Mouse (Mus musculus) limb, embryonic 11.5 days (tissue): Measurements from ENCODE around the gene Tmem127. TPM values are rescaled to one million over a fixed set of nuclear protein-coding genes. Genes with fewer than 3 reads are reported as not detected.
A peak's percentile ranks its signal among the peaks of the same experiment; 100 is the strongest.
"Not testable (repeated sequence)": the region's sequence is repeated elsewhere in the genome, so short reads cannot be mapped to it uniquely, and the experiment has no call there.

ENCODE experiments used
- ATAC-seq: fragments of 200-750 bp; cut with Nextera tagmentation; 2 replicates; pipeline ENCODE4 v1.8.0; 2017; ENCODE audit warnings: low read depth; ENCODE audit not compliant: insufficient number of reproducible peaks, low FRiP score, low TSS enrichment
- DNase-seq: peaks from one replicate; pipeline ENCODE4 v3.0.0-alpha.2; 2015; ENCODE audit warnings: low spot score
- H3K27ac ChIP-seq: fragments of 300-500 bp; sonication (generic); replicated peaks from 2 replicates; pipeline ENCODE4 v1.5.1; 2014; ENCODE audit warnings: low read depth, mild to moderate bottlenecking, low read length
- H3K27me3 ChIP-seq: fragments of 300-500 bp; sonication (generic); 2 replicates; pipeline ENCODE4 v1.6.1; 2014; ENCODE audit warnings: mild to moderate bottlenecking, low read length, mixed read lengths; ENCODE audit not compliant: control insufficient read depth, insufficient read depth
- H3K36me3 ChIP-seq: fragments of 300-500 bp; sonication (generic); 2 replicates; pipeline ENCODE4 v1.6.1; 2014; ENCODE audit warnings: mild to moderate bottlenecking, low read length, moderate library complexity, mixed read lengths; ENCODE audit not compliant: control insufficient read depth, insufficient read depth
- H3K4me1 ChIP-seq: fragments of 300-500 bp; sonication (generic); 2 replicates; pipeline ENCODE4 v1.6.1; 2014; ENCODE audit warnings: low read length, mixed read lengths; ENCODE audit not compliant: control insufficient read depth, insufficient read depth
- H3K4me2 ChIP-seq: fragments of 300-500 bp; sonication (generic); 2 replicates; pipeline ENCODE4 v1.6.1; 2014; ENCODE audit warnings: low read depth, mild to moderate bottlenecking, moderate library complexity; ENCODE audit not compliant: severe bottlenecking
- H3K4me3 ChIP-seq: fragments of 300-500 bp; sonication (generic); 2 replicates; pipeline ENCODE4 v1.5.1; 2014; ENCODE audit warnings: low read depth, low read length
- H3K9ac ChIP-seq: fragments of 300-500 bp; sonication (generic); 2 replicates; pipeline ENCODE4 v1.6.1; 2014; ENCODE audit warnings: mild to moderate bottlenecking, low read length
- H3K9me3 ChIP-seq: fragments of 300-500 bp; sonication (generic); 2 replicates; pipeline ENCODE4 v1.6.1; 2016; ENCODE audit warnings: low read length; ENCODE audit not compliant: control insufficient read depth
- WGBS: fragments of 180-500 bp; shearing (Covaris S2); extraction: QIAGEN DNeasy Blood & Tissue Kit; methylation state at CpG from one replicate; pipeline ENCODE4 v1.1.7; 2014; 5-methylcytosine and 5-hydroxymethylcytosine counted together
- polyA plus RNA-seq: library from polyadenylated mRNA; unstranded; fragments of >200 nt; fragmentation: Nextera tagmentation; extraction: Ambion mirVana; gene quantifications from 2 replicates; pipeline ENCODE4 v1.2.1, GENCODE M21; 2014

Gene Tmem127
- 17.0 and 20.8 TPM in 2 replicates for polyA plus RNA-seq

- Histone ChIP-seq H3K36me3 (peaks cover 9% of the 10 kb centered on the region; the same call in 1 of the 2 replicates), H3K27me3 (no peaks in the 10 kb centered on the region), H3K9ac (peak within 1 kb of the TSS; percentile 66), H3K27ac (no peak within 1 kb of the TSS), H3K4me2 (peak within 1 kb of the TSS; percentile 97), H3K4me1 (0 out of 2 replicates have a peak, but pooled peaks cover 5% of the 10 kb centered on the region), H3K9me3 (no peaks in the 10 kb centered on the region), H3K4me3 (peak within 1 kb of the TSS; percentile 72)
- WGBS, result under 1% methylated on average over 49 of the region's 53 CpGs
- ATAC-seq (peak; percentile 98), DNase-seq (peak; percentile 98)
Observed at GRCm38 (mm10) chr2:127247592-127248333, at the start of gene Tmem127, which contains the start of gene Ciao1. Gene Tmem127, plus strand, starts transcription at chr2:127247908. Gene Ciao1, minus strand, starts transcription at chr2:127247816.

- peak; percentile 76 for DNase-seq
- peaks cover 5% of the 10 kb centered on the region; the same call in 1 of the 2 replicates for H3K36me3 ChIP-seq
- no peak overlapping the region for H3K9ac ChIP-seq
- ATAC-seq, result no peak
- 36% methylated on average over 3 of the region's 3 CpGs for WGBS
- no peak overlapping the region for H3K4me2 ChIP-seq
- H3K4me3 ChIP-seq, result no peak overlapping the region
- no peak overlapping the region for H3K27ac ChIP-seq
- no peaks in the 10 kb centered on the region for H3K27me3 ChIP-seq
- H3K9me3 ChIP-seq, result no peaks in the 10 kb centered on the region
- H3K4me1 ChIP-seq, result peaks cover 7% of the 10 kb centered on the region
Observed at GRCm38 (mm10) chr2:127204932-127205331, 42.8 kb upstream of the Tmem127 start.

GRCm38 (mm10) chr2:127205936-127206335 is 41.8 kb upstream of the Tmem127 start:
- WGBS, result 88% methylated on average over 4 of the region's 4 CpGs

GRCm38 (mm10) chr2:127206916-127207315 is 40.8 kb upstream of the Tmem127 start:
- no peaks in the 10 kb centered on the region for H3K9me3 ChIP-seq
- no peak overlapping the region for H3K4me3 ChIP-seq
- 91% methylated on average over 2 of the region's 2 CpGs for WGBS
- H3K36me3 ChIP-seq, result peaks cover 6% of the 10 kb centered on the region; the same call in 1 of the 2 replicates
- peaks cover 7% of the 10 kb centered on the region for H3K4me1 ChIP-seq
- DNase-seq, result no peak
- no peak overlapping the region for H3K27ac ChIP-seq
- ATAC-seq, result no peak
- H3K27me3 ChIP-seq, result no peaks in the 10 kb centered on the region
- H3K9ac ChIP-seq, result no peak overlapping the region
- H3K4me2 ChIP-seq, result no peak overlapping the region

More at GRCm38 (mm10) chr2:127205936-127206335, 41.8 kb upstream of the Tmem127 start:
- H3K4me1 ChIP-seq, DNase-seq, H3K4me3 ChIP-seq, H3K9me3 ChIP-seq, H3K36me3 ChIP-seq, H3K4me2 ChIP-seq, H3K9ac ChIP-seq, ATAC-seq, H3K27me3 ChIP-seq, H3K27ac ChIP-seq: not testable (repeated sequence)

GRCm38 (mm10) chr2:127207547-127208451 is 39.9 kb upstream of the Tmem127 start, which contains the start of the genes 1810024B03Rik and Snrnp200:
Gene 1810024B03Rik, minus strand, starts transcription at chr2:127208280.
Gene Snrnp200, plus strand, starts transcription at chr2:127208386.
- WGBS, result 13% methylated on average over 36 of the region's 36 CpGs
- peak; percentile 94 for ATAC-seq

GRCm38 (mm10) chr2:127208452-127208769 is 39.3 kb upstream of the Tmem127 start:
- H3K4me3 ChIP-seq, result peak overlapping the region; percentile 91
- H3K4me2 ChIP-seq, result peak overlapping the region; percentile 86
- no peaks in the 10 kb centered on the region for H3K9me3 ChIP-seq
- DNase-seq (no peak), ATAC-seq (no peak)
- H3K9ac ChIP-seq, result peak overlapping the region; percentile 83
- H3K27ac ChIP-seq, result no peak overlapping the region; the same call in 1 of the 2 replicates
- peaks cover 7% of the 10 kb centered on the region for H3K4me1 ChIP-seq
- H3K36me3 ChIP-seq, result peaks cover 10% of the 10 kb centered on the region; the same call in 1 of the 2 replicates
- H3K27me3 ChIP-seq, result no peaks in the 10 kb centered on the region
- WGBS, result 0% methylated on average over 17 of the region's 17 CpGs

More at GRCm38 (mm10) chr2:127207547-127208451, 39.9 kb upstream of the Tmem127 start, which contains the start of the genes 1810024B03Rik and Snrnp200:
- Histone ChIP-seq H3K4me1 (peaks cover 7% of the 10 kb centered on the region), H3K9ac (peak within 1 kb of the TSS; percentile 83), H3K36me3 (peaks cover 8% of the 10 kb centered on the region; the same call in 1 of the 2 replicates), H3K9me3 (no peaks in the 10 kb centered on the region), H3K4me2 (peak within 1 kb of the TSS; percentile 86), H3K27ac (no peak within 1 kb of the TSS; the same call in 1 of the 2 replicates), H3K27me3 (no peaks in the 10 kb centered on the region), H3K4me3 (peak within 1 kb of the TSS; percentile 91)
- DNase-seq, result peak; percentile 95

GRCm38 (mm10) chr2:127210701-127211100 is 37.0 kb upstream of the Tmem127 start:
- no peak overlapping the region for H3K9ac ChIP-seq
- no peak overlapping the region for H3K4me3 ChIP-seq
- DNase-seq (no peak), ATAC-seq (no peak)
- no peak overlapping the region for H3K27ac ChIP-seq
- H3K27me3 ChIP-seq, result no peaks in the 10 kb centered on the region
- peaks cover 17% of the 10 kb centered on the region; the same call in 1 of the 2 replicates for H3K36me3 ChIP-seq
- H3K4me2 ChIP-seq, result no peak overlapping the region
- H3K4me1 ChIP-seq, result peaks cover 7% of the 10 kb centered on the region
- 94% methylated on average over 11 of the region's 11 CpGs for WGBS
- no peaks in the 10 kb centered on the region for H3K9me3 ChIP-seq

GRCm38 (mm10) chr2:127217746-127218145 is 30.0 kb upstream of the Tmem127 start:
- Histone ChIP-seq H3K9ac (no peak overlapping the region), H3K36me3 (peaks cover 45% of the 10 kb centered on the region), H3K4me1 (no peaks in the 10 kb centered on the region), H3K4me2 (no peak overlapping the region), H3K4me3 (no peak overlapping the region), H3K27me3 (no peaks in the 10 kb centered on the region), H3K27ac (no peak overlapping the region), H3K9me3 (no peaks in the 10 kb centered on the region)
- 96% methylated on average over 5 of the region's 5 CpGs for WGBS
- DNase-seq (no peak), ATAC-seq (no peak)
